Mouse (Mus musculus) myocyte (in vitro differentiated cells): Measurements from ENCODE around the gene Ttc39b.

Experiments
- MAX ChIP-seq: IDR thresholded peaks from one replicate; pipeline ENCODE4 v1.6.1; 2011; ENCODE audit warnings: low read depth, mild to moderate bottlenecking, control low read depth
- MYOD1 ChIP-seq, 3 experiments: IDR thresholded peaks; one replicate each; pipeline ENCODE4 v1.6.1; 2011; ENCODE audit warnings: control low read depth in 2 of 3, low read depth in 2 of 3, mild to moderate bottlenecking in 2 of 3, moderate library complexity in 1 of 3; ENCODE audit not compliant: insufficient read length in 2 of 3, control insufficient read depth in 1 of 3
- POLR2A ChIP-seq: IDR thresholded peaks from one replicate; pipeline ENCODE4 v1.6.1; 2011; ENCODE audit warnings: low read depth, mild to moderate bottlenecking, control low read depth, moderate library complexity; ENCODE audit not compliant: insufficient read length
- REST ChIP-seq: IDR thresholded peaks from one replicate; pipeline ENCODE4 v1.6.1; 2011; ENCODE audit warnings: mild to moderate bottlenecking, control low read depth, moderate library complexity; ENCODE audit not compliant: insufficient read depth, insufficient read length
- TCF12 ChIP-seq: IDR thresholded peaks from one replicate; pipeline ENCODE4 v1.6.1; 2011; ENCODE audit warnings: mild to moderate bottlenecking, control low read depth; ENCODE audit not compliant: poor library complexity, insufficient read depth, severe bottlenecking
- TCF3 ChIP-seq: IDR thresholded peaks from one replicate; pipeline ENCODE4 v1.6.1; 2011; ENCODE audit warnings: low read depth, control low read depth; ENCODE audit not compliant: insufficient read length
- USF1 ChIP-seq: IDR thresholded peaks from one replicate; pipeline ENCODE4 v1.6.1; 2011; ENCODE audit warnings: low read depth, mild to moderate bottlenecking, control low read depth, moderate library complexity

DNA sequence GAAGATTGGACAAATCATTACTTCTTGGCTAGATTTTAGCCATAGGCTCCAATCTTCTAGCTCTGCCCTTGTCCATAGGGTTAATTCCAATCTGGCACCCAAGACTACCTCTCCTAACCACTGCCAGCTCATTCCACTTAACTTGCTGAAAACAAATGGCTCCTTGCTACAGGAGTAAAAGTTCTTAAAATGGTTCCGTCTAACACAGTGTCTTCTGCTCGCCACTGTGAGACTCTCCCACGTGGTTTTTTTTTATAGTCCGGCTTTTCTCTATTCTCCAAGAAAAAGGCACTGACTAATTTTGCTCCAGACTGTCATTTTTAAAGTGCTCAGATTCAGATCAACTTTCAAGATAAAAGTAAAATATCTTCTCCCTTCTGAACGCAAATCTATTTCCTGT, 104.8 kb downstream of the Ttc39b start:
- TF ChIP-seq POLR2A: no peak
- no peak for TF ChIP-seq MAX
- no peak for TF ChIP-seq USF1
- no peak for TF ChIP-seq TCF3
- no peak for TF ChIP-seq MYOD1 (IDR thresholded peaks at IDR 0.05; ENCODE audit: control insufficient read depth in 1 of 3, insufficient read length in 2 of 3, low read depth in 2 of 3)
- TF ChIP-seq TCF12: no peak
- TF ChIP-seq REST: no peak
